Mouse (Mus musculus): ENCODE measurements around the gene Pla2g15.

DNA sequence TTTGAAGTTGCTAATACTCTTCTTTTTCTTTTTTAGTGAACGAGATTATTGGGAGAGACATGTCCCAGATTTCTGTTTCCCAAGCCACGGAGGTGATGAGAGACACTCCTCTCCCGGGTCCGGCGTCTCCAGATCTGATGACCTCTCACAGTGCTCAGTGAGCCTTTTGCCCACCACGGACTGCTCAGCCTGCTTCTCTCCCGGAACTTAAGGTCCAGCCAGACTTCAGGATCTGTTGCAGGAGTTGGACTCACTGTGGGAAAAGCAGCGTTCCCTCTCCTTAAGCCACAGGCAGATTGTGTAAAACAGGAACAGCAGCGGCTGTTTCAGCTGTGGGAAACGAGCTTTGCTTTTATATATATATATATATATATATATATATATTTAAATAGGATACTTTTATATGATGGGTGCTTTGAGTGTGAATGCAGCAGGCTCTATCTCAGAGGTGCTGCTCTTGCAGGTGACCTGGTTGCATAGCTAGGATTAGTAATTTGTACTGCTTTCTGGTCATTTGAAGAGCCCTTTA, 22.3 kb upstream of the Pla2g15 start:
- TF ChIP-seq POLR2A (IDR thresholded peaks at IDR 0.05; ENCODE audit: low read depth, low read length) (no peak), CTCF (IDR thresholded peaks at IDR 0.05; ENCODE audit: extremely low read depth, insufficient read length, insufficient replicate concordance, low read depth, low read length) (no peak)
